Mouse (Mus musculus): Measurements from ENCODE around the gene Farp2.
"Not testable (repeated sequence)": the region's sequence is repeated elsewhere in the genome, so short reads cannot be mapped to it uniquely, and the experiment has no call there.

Gene Farp2

GRCm38 (mm10) chr1:93511585-93512350, at the start of gene Farp2:
Gene Farp2, plus strand, starts transcription at chr1:93512079.
- peak; percentile 92 to 96 for DNase-seq (ENCODE audit: low spot score in 2 of 2)

- DNase-seq (ENCODE audit: low spot score in 2 of 2): no peak
Measured at GRCm38 (mm10) chr1:93465066-93465465, 46.8 kb upstream of the Farp2 start.

- DNase-seq (ENCODE audit: low spot score in 2 of 2): no peak
Measured at GRCm38 (mm10) chr1:93465746-93466145, 46.1 kb upstream of the Farp2 start.

GRCm38 (mm10) chr1:93468626-93469025, 43.3 kb upstream of the Farp2 start:
- DNase-seq (ENCODE audit: low spot score in 2 of 2): no peak

GRCm38 (mm10) chr1:93475694-93476093, 36.2 kb upstream of the Farp2 start:
- DNase-seq (ENCODE audit: low spot score in 2 of 2): no peak

- DNase-seq (ENCODE audit: low spot score in 2 of 2): peak; percentile 97 to 98
Measured at GRCm38 (mm10) chr1:93477758-93478585, 33.9 kb upstream of the Farp2 start.

- DNase-seq (ENCODE audit: low spot score in 2 of 2): peak; percentile 98 to 99
Measured at GRCm38 (mm10) chr1:93478586-93479475, 33.0 kb upstream of the Farp2 start, which contains the start of gene Hdlbp. Gene Hdlbp, minus strand, starts transcription at chr1:93478815.

- peak; percentile 25 to 70 for DNase-seq (ENCODE audit: low spot score in 2 of 2)
Measured at GRCm38 (mm10) chr1:93479476-93480083, 32.3 kb upstream of the Farp2 start.

GRCm38 (mm10) chr1:93486302-93486701, 25.6 kb upstream of the Farp2 start:
- not testable (repeated sequence) for DNase-seq (ENCODE audit: low spot score in 2 of 2)

GRCm38 (mm10) chr1:93495312-93495711, 16.6 kb upstream of the Farp2 start:
- no peak for DNase-seq (ENCODE audit: low spot score in 2 of 2)

- no peak for DNase-seq (ENCODE audit: low spot score in 2 of 2)
Measured at GRCm38 (mm10) chr1:93506944-93507676, 4.8 kb upstream of the Farp2 start.

GRCm38 (mm10) chr1:93508576-93508975, 3.3 kb upstream of the Farp2 start:
- not testable (repeated sequence) for DNase-seq (ENCODE audit: low spot score in 2 of 2)

- DNase-seq (ENCODE audit: low spot score in 2 of 2): no peak
Measured at GRCm38 (mm10) chr1:93512351-93512690, 442 bp downstream of the Farp2 start.

- no peak for DNase-seq (ENCODE audit: low spot score in 2 of 2)
Measured at GRCm38 (mm10) chr1:93513221-93513620, 1.3 kb downstream of the Farp2 start.

GRCm38 (mm10) chr1:93521491-93521890, 9.6 kb downstream of the Farp2 start:
- no peak for DNase-seq (ENCODE audit: low spot score in 2 of 2)

GRCm38 (mm10) chr1:93522325-93522724, 10.4 kb downstream of the Farp2 start:
- no peak for DNase-seq (ENCODE audit: low spot score in 2 of 2)

- DNase-seq (ENCODE audit: low spot score in 2 of 2): no peak
Measured at GRCm38 (mm10) chr1:93529801-93530200, 17.9 kb downstream of the Farp2 start.

- DNase-seq (ENCODE audit: low spot score in 2 of 2): no peak
Measured at GRCm38 (mm10) chr1:93537227-93537626, 25.3 kb downstream of the Farp2 start.

- DNase-seq (ENCODE audit: low spot score in 2 of 2): no peak
Measured at GRCm38 (mm10) chr1:93543196-93543595, 31.3 kb downstream of the Farp2 start.

GRCm38 (mm10) chr1:93547286-93547685, 35.4 kb downstream of the Farp2 start:
- no peak for DNase-seq (ENCODE audit: low spot score in 2 of 2)

- DNase-seq (ENCODE audit: low spot score in 2 of 2): no peak
Measured at GRCm38 (mm10) chr1:93551427-93551826, 39.5 kb downstream of the Farp2 start.
